Comparison of ENCODE assay signal across 10 mouse cellular contexts in the genomic region with DNA sequence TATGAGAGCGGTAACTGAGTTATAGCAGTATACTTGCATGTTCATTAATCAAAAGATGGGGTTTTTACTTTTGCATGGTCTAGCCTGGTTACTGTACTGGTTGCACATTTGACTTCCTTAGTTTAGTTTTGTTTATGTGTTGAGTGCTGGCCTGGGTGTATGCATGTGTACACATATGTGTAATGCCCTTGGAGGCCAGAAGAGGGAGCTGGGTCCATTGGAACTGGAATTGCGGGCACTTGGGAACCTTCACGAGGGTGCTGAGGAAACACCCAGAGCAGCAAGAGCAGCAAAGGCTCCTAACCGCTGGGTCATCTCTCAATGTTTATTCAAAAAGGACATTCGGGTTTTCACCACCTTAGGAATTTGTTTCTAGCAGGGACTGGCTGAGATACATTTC.
DNase-seq lines count a peak whose midpoint lies in the region; ATAC-seq and TF ChIP-seq lines count a peak whose summit lies in the region.
"Had no signal": no experiment of that assay in that cellular context is flagged by ENCODE, and none has a peak within 500 bp of the region (broad histone marks: within the 10 kb centered on the region; RNA-seq: fewer than 3 reads in every experiment).

No protein-coding gene starts in this region.

- no peak overlapping the region for H3K4me2 ChIP-seq in intestine, embryonic 15.5 days (replicated peaks)
- no peak overlapping the region for H3K4me2 ChIP-seq in intestine, embryonic 16.5 days (ENCODE audit: low read depth, low read length)
- no peak overlapping the region for H3K4me2 ChIP-seq in hindbrain, embryonic 16.5 days (ENCODE audit: low read length)
- H3K4me2 ChIP-seq: embryonic facial prominence, embryonic 12.5 days; limb, embryonic 15.5 days had no signal

- H3ac ChIP-seq in C2C12 (ENCODE audit: control insufficient read depth, insufficient read length, low read depth): no peak overlapping the region

- no peaks in the 10 kb centered on the region for H3K27me3 ChIP-seq in intestine, embryonic 15.5 days (replicated peaks)
- H3K27me3 ChIP-seq in intestine, embryonic 16.5 days (replicated peaks; ENCODE audit: control insufficient read depth, insufficient read depth, low read length): no peaks in the 10 kb centered on the region
- H3K27me3 ChIP-seq in C2C12 (ENCODE audit: control insufficient read depth, insufficient read depth, insufficient read length): no peaks in the 10 kb centered on the region
- H3K27me3 ChIP-seq in forebrain, embryonic 10.5 days (ENCODE audit: poor library complexity, severe bottlenecking): no peaks in the 10 kb centered on the region
- H3K27me3 ChIP-seq in hindbrain, embryonic 16.5 days (replicated peaks; ENCODE audit: control insufficient read depth, insufficient read depth, low read length): no peaks in the 10 kb centered on the region
- H3K27me3 ChIP-seq: embryonic facial prominence, embryonic 12.5 days; limb, embryonic 15.5 days had no signal

- DNase-seq in adipocyte (ENCODE audit: low spot score): peak; percentile 42
- DNase-seq in forebrain, embryonic 10.5 days (ENCODE audit: extremely low spot score, low spot score): no peak

- H3K79me2 ChIP-seq in C2C12 (ENCODE audit: control insufficient read depth, insufficient read depth): no peaks in the 10 kb centered on the region

- no peaks in the 10 kb centered on the region for H3K9me3 ChIP-seq in intestine, embryonic 15.5 days
- H3K9me3 ChIP-seq in intestine, embryonic 16.5 days (ENCODE audit: control insufficient read depth, low read length): peaks cover 8% of the 10 kb centered on the region; the same call in 1 of the 2 replicates
- H3K9me3 ChIP-seq in forebrain, embryonic 10.5 days: peaks cover 9% of the 10 kb centered on the region
- 0 out of 2 replicates have a peak, but pooled peaks cover 2% of the 10 kb centered on the region for H3K9me3 ChIP-seq in hindbrain, embryonic 16.5 days (ENCODE audit: control insufficient read depth, low read length)
- H3K9me3 ChIP-seq: embryonic facial prominence, embryonic 12.5 days; limb, embryonic 15.5 days had no signal

- TF ChIP-seq CTCF in C2C12 (IDR thresholded peaks at IDR 0.05; ENCODE audit: control insufficient read depth, insufficient read depth, insufficient read length): peak; percentile 56

- H3K4me1 ChIP-seq in intestine, embryonic 15.5 days (replicated peaks): no peaks in the 10 kb centered on the region
- H3K4me1 ChIP-seq in intestine, embryonic 16.5 days (ENCODE audit: control insufficient read depth, insufficient read depth, low read length): no peaks in the 10 kb centered on the region
- H3K4me1 ChIP-seq in forebrain, embryonic 10.5 days: peaks cover 5% of the 10 kb centered on the region
- H3K4me1 ChIP-seq in hindbrain, embryonic 16.5 days (ENCODE audit: control insufficient read depth, insufficient read depth, low read depth, low read length): no peaks in the 10 kb centered on the region
- H3K4me1 ChIP-seq: embryonic facial prominence, embryonic 12.5 days; limb, embryonic 15.5 days had no signal

- ATAC-seq in intestine, embryonic 15.5 days: 0 out of 2 replicates have a peak, but pooled peaks have one; percentile 41
- no peak for ATAC-seq in intestine, embryonic 16.5 days
- ATAC-seq in hematopoietic stem cell, adult 5-6 weeks (replicated peaks in 1 of 2; ENCODE audit: insufficient read depth in 1 of 2, low FRiP score in 2 of 2, low TSS enrichment in 1 of 2, low read depth in 1 of 2, poor library complexity in 2 of 2, severe bottlenecking in 2 of 2): peak; percentile 32 to 53; a peak in 1 of 4 replicates
- ATAC-seq in megakaryocyte progenitor cell, adult 5-6 weeks (replicated peaks; ENCODE audit: poor library complexity): peak; percentile 95
- ATAC-seq in hindbrain, embryonic 16.5 days: no peak

- H3K9ac ChIP-seq in intestine, embryonic 15.5 days: no peak overlapping the region
- H3K9ac ChIP-seq in intestine, embryonic 16.5 days (ENCODE audit: low read depth, low read length): no peak overlapping the region
- H3K9ac ChIP-seq in hindbrain, embryonic 16.5 days (ENCODE audit: low read depth, low read length): no peak overlapping the region
- H3K9ac ChIP-seq: embryonic facial prominence, embryonic 12.5 days; limb, embryonic 15.5 days had no signal

- no peak overlapping the region for H3K4me3 ChIP-seq in intestine, embryonic 15.5 days (replicated peaks)
- H3K4me3 ChIP-seq in intestine, embryonic 16.5 days (ENCODE audit: low read length): no peak overlapping the region
- H3K4me3 ChIP-seq in C2C12 (ENCODE audit: insufficient read depth, poor library complexity, severe bottlenecking): no peak overlapping the region
- no peak overlapping the region for H3K4me3 ChIP-seq in forebrain, embryonic 10.5 days
- H3K4me3 ChIP-seq in hindbrain, embryonic 16.5 days (ENCODE audit: low read length): no peak overlapping the region
- H3K4me3 ChIP-seq: embryonic facial prominence, embryonic 12.5 days; limb, embryonic 15.5 days had no signal

- H3K27ac ChIP-seq in intestine, embryonic 15.5 days: no peak overlapping the region
- H3K27ac ChIP-seq in intestine, embryonic 16.5 days (ENCODE audit: low read length): no peak overlapping the region
- no peak overlapping the region for H3K27ac ChIP-seq in forebrain, embryonic 10.5 days
- no peak overlapping the region for H3K27ac ChIP-seq in hindbrain, embryonic 16.5 days (ENCODE audit: low read depth, low read length)
- H3K27ac ChIP-seq: embryonic facial prominence, embryonic 12.5 days had no signal

- 77% methylated on average over 5 of the region's 5 CpGs for WGBS in intestine, embryonic 15.5 days
- WGBS in intestine, embryonic 16.5 days: 79% methylated on average over 5 of the region's 5 CpGs
- WGBS in forebrain, embryonic 10.5 days: 85% methylated on average over 5 of the region's 5 CpGs
- 74% methylated on average over 5 of the region's 5 CpGs for WGBS in hindbrain, embryonic 16.5 days

- H3K36me3 ChIP-seq in intestine, embryonic 15.5 days: no peaks in the 10 kb centered on the region
- no peaks in the 10 kb centered on the region for H3K36me3 ChIP-seq in intestine, embryonic 16.5 days (ENCODE audit: control insufficient read depth, insufficient read depth, low read length)
- no peaks in the 10 kb centered on the region for H3K36me3 ChIP-seq in C2C12 (ENCODE audit: control insufficient read depth, insufficient read depth)
- no peaks in the 10 kb centered on the region for H3K36me3 ChIP-seq in forebrain, embryonic 10.5 days (replicated peaks)
- no peaks in the 10 kb centered on the region for H3K36me3 ChIP-seq in hindbrain, embryonic 16.5 days (ENCODE audit: control insufficient read depth, insufficient read depth, low read length)
- H3K36me3 ChIP-seq: embryonic facial prominence, embryonic 12.5 days had no signal

- H3K79me3 ChIP-seq in C2C12 (ENCODE audit: low read depth): no peaks in the 10 kb centered on the region

TF ChIP-seq in C2C12, 6 proteins besides CTCF, POLR2A, EP300 and RAD21:
- no peak for TF ChIP-seq FOSL1 (IDR thresholded peaks at IDR 0.05; ENCODE audit: insufficient read depth, low read length, poor library complexity, severe bottlenecking)
- no peak for TF ChIP-seq CEBPB (IDR thresholded peaks at IDR 0.05; ENCODE audit: low read depth)
- no peak for TF ChIP-seq USF1 (IDR thresholded peaks at IDR 0.05; ENCODE audit: low read depth)

Comparison
In these comparisons a context has a peak if more than half of its experiments do, and no peak if none do; other contexts are left out.
1. ATAC-seq: peak in intestine, embryonic 15.5 days (single experiment), hematopoietic stem cell, adult 5-6 weeks (2 of 2) and megakaryocyte progenitor cell, adult 5-6 weeks (single experiment); none in intestine, embryonic 16.5 days (single experiment) and hindbrain, embryonic 16.5 days (single experiment).